ENCODE assay signal across 18 mouse cellular contexts in genomic region chrX:95087674-95088073, GRCm38 (mm10).
A peak's percentile ranks its signal among the peaks of the same experiment; 100 is the strongest.
DNase-seq lines count a peak whose midpoint lies in the region; ATAC-seq lines count a peak whose summit lies in the region.
"Had no signal": no experiment of that assay in that cellular context is flagged by ENCODE, and none has a peak within 500 bp of the region (broad histone marks: within the 10 kb centered on the region; RNA-seq: fewer than 3 reads in every experiment).

No protein-coding gene starts in this region.

- 78% methylated on average over 4 of the region's 4 CpGs for WGBS in forebrain, embryonic 15.5 days

- no peak overlapping the region for H3K4me2 ChIP-seq in forebrain, embryonic 15.5 days (replicated peaks)
- H3K4me2 ChIP-seq: embryonic facial prominence, embryonic 12.5 days; forebrain, embryonic 13.5 days had no signal

- H3K9ac ChIP-seq in forebrain, embryonic 15.5 days (replicated peaks): no peak overlapping the region
- H3K9ac ChIP-seq: embryonic facial prominence, embryonic 12.5 days; forebrain, embryonic 13.5 days had no signal

- peak; percentile 81 for ATAC-seq in frontal cortex, adult (ENCODE audit: low TSS enrichment)
- ATAC-seq in common myeloid progenitor, adult 5-6 weeks (replicated peaks; ENCODE audit: low read depth, poor library complexity, severe bottlenecking): peak; percentile 32; the same call in 1 of the 2 replicates
- no peak for ATAC-seq in forebrain, embryonic 15.5 days (replicated peaks)
- ATAC-seq: forebrain, embryonic 13.5 days; forebrain, embryonic 16.5 days had no signal

- H3K27me3 ChIP-seq in forebrain, embryonic 15.5 days: no peaks in the 10 kb centered on the region
- H3K27me3 ChIP-seq: embryonic facial prominence, embryonic 12.5 days; forebrain, embryonic 13.5 days had no signal

- no peak overlapping the region for H3K27ac ChIP-seq in forebrain, embryonic 15.5 days (replicated peaks)
- H3K27ac ChIP-seq: embryonic facial prominence, embryonic 10.5 days; embryonic facial prominence, embryonic 12.5 days; forebrain, embryonic 13.5 days had no signal

- no peaks in the 10 kb centered on the region for H3K9me3 ChIP-seq in forebrain, embryonic 15.5 days
- H3K9me3 ChIP-seq: embryonic facial prominence, embryonic 10.5 days; embryonic facial prominence, embryonic 12.5 days; forebrain, embryonic 13.5 days had no signal

- H3K4me1 ChIP-seq in forebrain, embryonic 15.5 days: no peaks in the 10 kb centered on the region
- H3K4me1 ChIP-seq: embryonic facial prominence, embryonic 10.5 days; embryonic facial prominence, embryonic 12.5 days; forebrain, embryonic 13.5 days had no signal

- no peak overlapping the region for H3K4me3 ChIP-seq in forebrain, embryonic 15.5 days
- H3K4me3 ChIP-seq: embryonic facial prominence, embryonic 10.5 days; embryonic facial prominence, embryonic 12.5 days; forebrain, embryonic 13.5 days had no signal

- H3K36me3 ChIP-seq in forebrain, embryonic 15.5 days: no peaks in the 10 kb centered on the region
- H3K36me3 ChIP-seq: embryonic facial prominence, embryonic 10.5 days; embryonic facial prominence, embryonic 12.5 days had no signal

- DNase-seq in frontal cortex, postnatal 10 days (ENCODE audit: low spot score in 2 of 2): no peak
- DNase-seq in urinary bladder, postnatal 36 days (ENCODE audit: low spot score in 2 of 2): peak; percentile 5 to 19
- DNase-seq in urinary bladder, postnatal 4 days (ENCODE audit: low spot score in 2 of 2): no peak
- DNase-seq in lung, postnatal 25 days (ENCODE audit: low spot score): no peak
- DNase-seq: adrenal gland, adult 2 months; adrenal gland, postnatal 10 days; adrenal gland, postnatal 25 days; cerebellum, adult 11-12 months; cerebellum, adult 9-10 months; cerebellum, postnatal 10 days; cerebellum, postnatal 25 days had no signal

Comparison
In these comparisons a context has a peak if more than half of its experiments do, and no peak if none do; other contexts are left out.
1. DNase-seq: peak in urinary bladder, postnatal 36 days (2 of 2); none in frontal cortex, postnatal 10 days (0 of 2), urinary bladder, postnatal 4 days (0 of 2) and lung, postnatal 25 days (single experiment).